Mouse (Mus musculus) intestine, embryonic 16.5 days (tissue): ENCODE results near the gene Cchcr1. TPM values are rescaled to one million over a fixed set of nuclear protein-coding genes. Genes with fewer than 3 reads are reported as not detected.

Experiments used
- ATAC-seq: fragments of 200-750 bp; cut with Nextera tagmentation; 2 replicates; pipeline ENCODE4 v1.8.0; 2017; ENCODE audit warnings: moderate TSS enrichment, moderate library complexity
- H3K27ac ChIP-seq: fragments of 300-500 bp; sonication (generic); 2 replicates; pipeline ENCODE4 v1.5.1; 2014; ENCODE audit warnings: mild to moderate bottlenecking, low read length
- H3K27me3 ChIP-seq: fragments of 300-500 bp; sonication (generic); replicated peaks from 2 replicates; pipeline ENCODE4 v1.6.1; 2014; ENCODE audit warnings: low read length, control low read depth, mixed read lengths; ENCODE audit not compliant: control insufficient read depth, insufficient read depth
- H3K36me3 ChIP-seq: fragments of 300-500 bp; sonication (generic); 2 replicates; pipeline ENCODE4 v1.6.1; 2014; ENCODE audit warnings: low read length, control low read depth; ENCODE audit not compliant: control insufficient read depth, insufficient read depth
- H3K4me1 ChIP-seq: fragments of 300-500 bp; sonication (generic); 2 replicates; pipeline ENCODE4 v1.6.1; 2014; ENCODE audit warnings: low read length, control low read depth, mixed read lengths; ENCODE audit not compliant: control insufficient read depth, insufficient read depth
- H3K4me2 ChIP-seq: fragments of 300-500 bp; sonication (generic); 2 replicates; pipeline ENCODE4 v1.6.1; 2014; ENCODE audit warnings: low read depth, low read length, control low read depth
- H3K4me3 ChIP-seq: fragments of 300-500 bp; sonication (generic); 2 replicates; pipeline ENCODE4 v1.5.1; 2014; ENCODE audit warnings: mild to moderate bottlenecking, low read length
- H3K9ac ChIP-seq: fragments of 300-500 bp; sonication (generic); 2 replicates; pipeline ENCODE4 v1.6.1; 2014; ENCODE audit warnings: low read depth, low read length
- H3K9me3 ChIP-seq: fragments of 300-500 bp; sonication (generic); 2 replicates; pipeline ENCODE4 v1.6.1; 2016; ENCODE audit warnings: low read length, control low read depth; ENCODE audit not compliant: control insufficient read depth
- WGBS: fragments of 180-500 bp; shearing (Covaris S2); extraction: QIAGEN DNeasy Blood & Tissue Kit; methylation state at CpG from one replicate; pipeline ENCODE4 v1.1.7; 2014; 5-methylcytosine and 5-hydroxymethylcytosine counted together
- polyA plus RNA-seq: library from polyadenylated mRNA; unstranded; fragments of >200 nt; fragmentation: Nextera tagmentation; extraction: Ambion mirVana; gene quantifications from 2 replicates; pipeline ENCODE4 v1.2.1, GENCODE M21; 2015

Gene Cchcr1
- polyA plus RNA-seq, 1 experiment from 2014 or later, result 15.7 TPM

- H3K9ac ChIP-seq, result no peak overlapping the region
- no peaks in the 10 kb centered on the region for H3K36me3 ChIP-seq
- WGBS, result 89% methylated on average over 7 of the region's 7 CpGs
- no peaks in the 10 kb centered on the region for H3K9me3 ChIP-seq
- peaks cover 26% of the 10 kb centered on the region for H3K4me1 ChIP-seq
- no peak for ATAC-seq
- no peak overlapping the region for H3K4me3 ChIP-seq
- H3K27ac ChIP-seq, result no peak overlapping the region
- H3K4me2 ChIP-seq, result no peak overlapping the region
- no peaks in the 10 kb centered on the region for H3K27me3 ChIP-seq
Measured at GRCm38 (mm10) chr17:35512916-35513626, 3.8 kb upstream of the Cchcr1 start.

- no peak overlapping the region for H3K27ac ChIP-seq
- no peak overlapping the region for H3K4me3 ChIP-seq
- H3K9ac ChIP-seq, result peak overlapping the region; percentile 38; the same call in 1 of the 2 replicates
- H3K4me2 ChIP-seq, result peak overlapping the region; percentile 92; the same call in 1 of the 2 replicates
- H3K27me3 ChIP-seq, result no peaks in the 10 kb centered on the region
- peaks cover 32% of the 10 kb centered on the region for H3K4me1 ChIP-seq
- H3K36me3 ChIP-seq, result no peaks in the 10 kb centered on the region
- no peak for ATAC-seq
- 20% methylated on average over 2 of the region's 2 CpGs for WGBS
- no peaks in the 10 kb centered on the region for H3K9me3 ChIP-seq
Measured at GRCm38 (mm10) chr17:35513886-35514285, 3.0 kb upstream of the Cchcr1 start.

- Histone ChIP-seq H3K36me3 (no peaks in the 10 kb centered on the region), H3K9ac (peak overlapping the region; percentile 70), H3K27ac (no peak overlapping the region), H3K4me1 (peaks cover 32% of the 10 kb centered on the region), H3K9me3 (no peaks in the 10 kb centered on the region), H3K4me2 (peak overlapping the region; percentile 92), H3K4me3 (peak overlapping the region; percentile 69), H3K27me3 (no peaks in the 10 kb centered on the region)
- ATAC-seq, result no peak
- WGBS, result 51% methylated on average over 6 of the region's 6 CpGs
Measured at GRCm38 (mm10) chr17:35514756-35515155, 2.1 kb upstream of the Cchcr1 start.

DNA sequence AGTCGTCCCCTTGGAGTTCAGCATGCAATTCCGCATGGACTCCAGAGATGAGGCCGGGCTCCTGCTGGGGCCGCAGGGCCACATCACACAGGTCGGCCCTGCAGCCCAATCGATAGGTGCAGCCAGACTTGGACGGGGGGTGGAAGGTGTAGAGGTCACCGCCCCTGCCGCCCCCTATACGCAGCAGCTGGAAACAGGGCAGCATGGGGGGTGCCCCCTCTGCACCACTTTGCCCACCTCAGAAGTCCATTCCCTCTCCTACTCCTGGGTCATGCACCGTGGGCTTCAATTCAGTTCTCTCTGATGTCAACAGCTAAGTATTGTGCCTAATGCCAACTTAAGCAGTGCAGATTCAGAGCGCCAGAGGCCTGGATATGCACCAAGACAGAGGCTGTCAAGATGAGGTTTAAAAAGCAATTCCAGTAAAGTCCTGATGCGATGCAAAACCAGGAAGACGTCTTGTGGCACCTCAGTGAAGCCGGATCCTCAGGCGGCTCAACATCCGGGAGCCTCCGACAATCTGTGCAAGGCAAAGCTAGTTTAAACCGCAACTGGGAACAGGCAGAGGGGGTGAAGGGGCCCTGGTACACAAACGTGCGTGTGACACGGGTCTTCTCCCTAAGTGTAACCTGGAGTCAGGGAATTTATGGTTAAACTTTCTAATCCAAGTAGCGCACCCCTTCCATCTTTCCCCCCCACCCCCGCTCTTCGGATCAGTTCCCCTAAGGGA is 824 bp upstream of the Cchcr1 start:
- H3K9ac ChIP-seq, result peak overlapping the region; percentile 70
- H3K27me3 ChIP-seq, result no peaks in the 10 kb centered on the region
- H3K27ac ChIP-seq, result peak overlapping the region; percentile 18
- H3K4me2 ChIP-seq, result peak overlapping the region; percentile 92
- no peaks in the 10 kb centered on the region for H3K9me3 ChIP-seq
- H3K36me3 ChIP-seq, result no peaks in the 10 kb centered on the region
- WGBS, result 4% methylated on average over 25 of the region's 25 CpGs
- peak overlapping the region; percentile 69 for H3K4me3 ChIP-seq
- H3K4me1 ChIP-seq, result peaks cover 32% of the 10 kb centered on the region
- peak; percentile 18 for ATAC-seq

- no peak for ATAC-seq
- H3K4me3 ChIP-seq, result peak overlapping the region; percentile 69
- H3K27ac ChIP-seq, result peak overlapping the region; percentile 35
- WGBS, result 7% methylated on average over 12 of the region's 12 CpGs
- peak overlapping the region; percentile 82 for H3K4me2 ChIP-seq
- H3K9me3 ChIP-seq, result no peaks in the 10 kb centered on the region
- H3K27me3 ChIP-seq, result no peaks in the 10 kb centered on the region
- no peaks in the 10 kb centered on the region for H3K36me3 ChIP-seq
- H3K9ac ChIP-seq, result peak overlapping the region; percentile 73
- peaks cover 32% of the 10 kb centered on the region for H3K4me1 ChIP-seq
Measured at GRCm38 (mm10) chr17:35517526-35517925, 626 bp downstream of the Cchcr1 start.

DNA sequence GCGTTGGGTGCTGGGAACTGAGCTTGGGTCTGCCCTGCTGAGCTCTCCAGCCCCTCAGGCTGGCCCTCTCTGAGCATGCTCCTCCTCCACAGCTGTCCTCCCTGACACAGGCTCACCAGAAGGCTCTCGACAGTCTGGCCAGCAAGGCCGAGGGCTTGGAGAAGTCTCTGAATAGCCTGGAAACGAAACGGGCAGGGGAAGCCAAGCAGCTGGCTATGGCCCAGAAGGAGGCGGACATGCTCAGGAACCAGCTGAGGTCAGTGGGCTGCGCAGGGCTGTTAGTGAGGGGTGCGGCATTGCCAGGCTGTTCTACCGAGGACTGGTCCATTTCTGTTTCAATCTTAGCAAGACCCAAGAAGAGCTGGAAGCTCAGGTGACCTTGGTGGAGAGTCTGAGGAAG is 7.5 kb downstream of the Cchcr1 start:
- H3K27me3 ChIP-seq, result no peaks in the 10 kb centered on the region
- H3K27ac ChIP-seq, result no peak overlapping the region
- no peak overlapping the region for H3K9ac ChIP-seq
- no peaks in the 10 kb centered on the region for H3K4me1 ChIP-seq
- no peaks in the 10 kb centered on the region for H3K9me3 ChIP-seq
- ATAC-seq, result no peak
- H3K4me3 ChIP-seq, result no peak overlapping the region
- no peak overlapping the region for H3K4me2 ChIP-seq
- 85% methylated on average over 9 of the region's 9 CpGs for WGBS
- 0 out of 2 replicates have a peak, but pooled peaks cover 5% of the 10 kb centered on the region for H3K36me3 ChIP-seq

DNA sequence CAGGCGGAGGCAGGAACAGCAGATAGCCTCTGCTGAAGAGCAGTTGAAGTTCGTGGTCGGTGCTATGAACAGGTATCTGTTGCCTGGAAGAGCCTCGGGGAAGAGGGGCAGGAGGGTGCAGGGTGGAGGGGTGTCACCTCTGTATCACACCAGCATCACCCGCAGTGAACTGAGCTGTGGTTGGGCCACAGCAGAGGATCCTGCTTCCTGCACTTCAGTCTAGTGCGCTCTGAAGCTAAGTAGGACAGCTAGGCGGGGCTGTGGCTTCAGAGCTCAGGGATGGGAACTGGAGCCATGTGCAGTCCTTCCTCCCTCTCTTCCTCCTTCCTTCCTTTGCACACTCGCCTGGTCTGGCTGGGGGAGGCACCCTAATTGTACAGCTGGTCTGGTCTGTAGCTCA is 9.7 kb downstream of the Cchcr1 start:
- H3K9ac ChIP-seq, result no peak overlapping the region
- H3K4me2 ChIP-seq, result no peak overlapping the region
- no peak for ATAC-seq
- no peaks in the 10 kb centered on the region for H3K4me1 ChIP-seq
- H3K36me3 ChIP-seq, result 0 out of 2 replicates have a peak, but pooled peaks cover 5% of the 10 kb centered on the region
- no peaks in the 10 kb centered on the region for H3K27me3 ChIP-seq
- H3K9me3 ChIP-seq, result no peaks in the 10 kb centered on the region
- no peak overlapping the region for H3K4me3 ChIP-seq
- H3K27ac ChIP-seq, result no peak overlapping the region
- 70% methylated on average over 8 of the region's 8 CpGs for WGBS

GRCm38 (mm10) chr17:35532360-35532759 is 15.5 kb downstream of the Cchcr1 start:
- H3K4me3 ChIP-seq, result no peak overlapping the region
- H3K4me2 ChIP-seq, result no peak overlapping the region
- no peaks in the 10 kb centered on the region for H3K27me3 ChIP-seq
- H3K9ac ChIP-seq, result no peak overlapping the region
- ATAC-seq, result no peak
- H3K36me3 ChIP-seq, result 0 out of 2 replicates have a peak, but pooled peaks cover 5% of the 10 kb centered on the region
- no peaks in the 10 kb centered on the region for H3K4me1 ChIP-seq
- no peak overlapping the region for H3K27ac ChIP-seq
- H3K9me3 ChIP-seq, result no peaks in the 10 kb centered on the region
- WGBS, result 9% methylated on average over 3 of the region's 3 CpGs

DNA sequence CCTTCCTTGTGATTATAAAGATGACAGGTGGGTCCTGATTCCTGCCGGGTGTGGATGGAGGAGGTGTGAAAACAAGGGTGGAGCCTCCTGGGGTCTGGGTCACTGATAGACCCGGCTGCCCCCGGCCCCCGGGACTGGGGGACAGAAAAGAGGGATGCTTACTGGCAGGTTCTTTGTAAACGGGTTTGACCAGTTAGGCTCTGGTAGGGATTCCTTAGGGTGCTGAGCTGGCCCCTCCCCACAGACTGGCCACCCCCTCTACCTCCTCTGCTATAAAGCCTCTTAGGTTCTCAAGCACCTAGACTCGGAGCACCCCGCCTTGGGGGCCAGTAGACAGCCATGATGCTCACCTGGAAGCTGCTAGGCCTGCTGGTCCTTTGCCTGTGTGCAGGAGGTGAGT is 16.0 kb downstream of the Cchcr1 start, which contains the start of gene Psors1c2:
Gene Psors1c2 (plus strand): TSS at position 301 of the 400 bp plus-strand sequence.
- Histone ChIP-seq H3K4me1 (no peaks in the 10 kb centered on the region), H3K36me3 (0 out of 2 replicates have a peak, but pooled peaks cover 5% of the 10 kb centered on the region), H3K9ac (no peak within 1 kb of the TSS), H3K4me2 (no peak within 1 kb of the TSS), H3K27ac (no peak within 1 kb of the TSS), H3K4me3 (no peak within 1 kb of the TSS), H3K27me3 (no peaks in the 10 kb centered on the region), H3K9me3 (no peaks in the 10 kb centered on the region)
- 27% methylated on average over 7 of the region's 7 CpGs for WGBS
- ATAC-seq, result no peak
